In genomic region chr17:34120180-34120723, GRCm38 (mm10) we compare ENCODE assay signal across 8 mouse cellular contexts. TPM values are rescaled to one million over a fixed set of nuclear protein-coding genes. Genes with fewer than 3 reads are reported as not detected.
DNase-seq lines count a peak whose midpoint lies in the region; ATAC-seq and TF ChIP-seq lines count a peak whose summit lies in the region.

No protein-coding gene starts in this region.

- H3K27ac ChIP-seq in ES-E14 (ENCODE audit: insufficient read depth, low read depth, low read length, poor library complexity, severe bottlenecking): peak overlapping the region; percentile 99
- H3K27ac ChIP-seq in cerebellum, adult 2 months (ENCODE audit: insufficient read depth, low read length): peak overlapping the region; percentile 100
- H3K27ac ChIP-seq in hindbrain, embryonic 10.5 days: peak overlapping the region; percentile 100

- no peaks in the 10 kb centered on the region for H3K4me1 ChIP-seq in ES-E14 (ENCODE audit: control insufficient read depth in 2 of 2, insufficient read depth in 2 of 2, low read length in 2 of 2, poor library complexity in 1 of 2)
- H3K4me1 ChIP-seq in cerebellum, adult 2 months (ENCODE audit: control insufficient read depth, insufficient read depth, low read length): peaks cover 3% of the 10 kb centered on the region; the same call in 1 of the 2 replicates
- H3K4me1 ChIP-seq in hindbrain, embryonic 10.5 days (replicated peaks): peaks cover 35% of the 10 kb centered on the region

- peaks cover 40% of the 10 kb centered on the region for H3K36me3 ChIP-seq in ES-E14 (ENCODE audit: control insufficient read depth, insufficient read depth, low read length, poor library complexity, severe bottlenecking)
- H3K36me3 ChIP-seq in hindbrain, embryonic 10.5 days: peaks cover 44% of the 10 kb centered on the region

- 0 out of 2 replicates have a peak, but pooled peaks have one; percentile 10 for ATAC-seq in frontal cortex, adult (ENCODE audit: low TSS enrichment)

- H3K4me3 ChIP-seq in ES-E14 (ENCODE audit: insufficient read depth in 1 of 2, low read depth in 1 of 2, low read length in 2 of 2, poor library complexity in 1 of 2, severe bottlenecking in 1 of 2): peak overlapping the region; percentile 85 to 90
- peak overlapping the region; percentile 93 for H3K4me3 ChIP-seq in cerebellum, adult 2 months (replicated peaks; ENCODE audit: insufficient read depth, low read depth, low read length)
- H3K4me3 ChIP-seq in hindbrain, embryonic 10.5 days: peak overlapping the region; percentile 100

- TF ChIP-seq CTCF in cerebellum, adult 2 months (IDR thresholded peaks at IDR 0.05; ENCODE audit: borderline replicate concordance, insufficient read depth, low read depth, low read length): no peak

- no peaks in the 10 kb centered on the region for H3K27me3 ChIP-seq in cerebellum, adult 2 months (ENCODE audit: control insufficient read depth, insufficient read depth, low read length)
- no peaks in the 10 kb centered on the region for H3K27me3 ChIP-seq in hindbrain, embryonic 10.5 days (ENCODE audit: insufficient read depth, poor library complexity, severe bottlenecking)

- in situ Hi-C loops in ES-E14 (cut with MboI; ENCODE audit: low sequenced_read_pairs in 2 of 2, unreplicated experiment in 2 of 2): no loop called here

- DNase-seq in ES-E14 (ENCODE audit: low read depth, low spot score): peak; percentile 68
- peak; percentile 87 to 91 for DNase-seq in cerebellum, adult 2 months
- DNase-seq in hindbrain, embryonic 10.5 days (ENCODE audit: low spot score): peak; percentile 91
- DNase-seq in layer of hippocampus, postnatal 25 days (ENCODE audit: extremely low spot score in 1 of 2, low spot score in 1 of 2): peak; percentile 68 to 76
- DNase-seq in lung, postnatal 14 days: peak; percentile 92
- peak; percentile 90 for DNase-seq in retina, postnatal 1 day
- peak; percentile 82 to 86 for DNase-seq in thymus, postnatal 36 days

- peak; percentile 53; the same call in 1 of the 2 replicates for TF ChIP-seq POLR2A in cerebellum, adult 2 months (IDR thresholded peaks at IDR 0.05; ENCODE audit: borderline replicate concordance, insufficient read depth, low read length)

- no peaks in the 10 kb centered on the region for H3K9me3 ChIP-seq in ES-E14 (ENCODE audit: control insufficient read depth, insufficient read depth, low read depth, low read length)
- H3K9me3 ChIP-seq in hindbrain, embryonic 10.5 days: no peaks in the 10 kb centered on the region

- under 1% methylated on average over 41 of the region's 42 CpGs for WGBS in cerebellum, adult 2 months
- under 1% methylated on average over 42 of the region's 42 CpGs for WGBS in hindbrain, embryonic 10.5 days

- peak overlapping the region; percentile 99 for H3K9ac ChIP-seq in ES-E14 (ENCODE audit: insufficient read depth, low read depth, low read length, poor library complexity, severe bottlenecking)

TF ChIP-seq in ES-E14, 5 proteins besides CTCF, POLR2A, EP300 and RAD21:
- TF ChIP-seq HCFC1 (IDR thresholded peaks at IDR 0.05; ENCODE audit: borderline replicate concordance, insufficient read depth, low read length) (no peak), ZC3H11A (IDR thresholded peaks at IDR 0.05; ENCODE audit: borderline replicate concordance, low read depth, low read length) (no peak), ZNF384 (IDR thresholded peaks at IDR 0.05; ENCODE audit: low read depth, low read length) (no peak)

RNA-seq across cellular contexts. Expression of gene H2-DMa, which starts 0.9 kb away (rescaled TPM):
- 18.5 and 24.5 TPM in 2 replicates for total RNA-seq in ES-E14 (2012; rRNA removed)
- polyA plus RNA-seq in cerebellum, adult 2 months (2012; rRNA removed): 13.2 and 13.6 TPM in 2 replicates
- polyA plus RNA-seq in hindbrain, embryonic 10.5 days (2016; fragmentation: Nextera tagmentation; extraction: Ambion mirVana): 5.8 and 7.7 TPM in 2 replicates
- 10 to 100 TPM; 32.3 to 35.1 TPM for total RNA-seq in layer of hippocampus, postnatal 25 days (2021)

RNA-seq across cellular contexts. Expression of gene Brd2, which starts 2.2 kb away (rescaled TPM):
- 257 and 321 TPM in 2 replicates for total RNA-seq in ES-E14 (2012; rRNA removed)
- 188 and 209 TPM in 2 replicates for polyA plus RNA-seq in cerebellum, adult 2 months (2012; rRNA removed)
- polyA plus RNA-seq in hindbrain, embryonic 10.5 days (2016; fragmentation: Nextera tagmentation; extraction: Ambion mirVana): 131 and 135 TPM in 2 replicates
- 100 to 1,000 TPM; 196 to 216 TPM for total RNA-seq in layer of hippocampus, postnatal 25 days (2021)

RNA-seq across cellular contexts. Expression of gene H2-DMb2, which starts 22.9 kb away (rescaled TPM):
- total RNA-seq in ES-E14 (2012; rRNA removed): 0.31 TPM in 1 of 2 replicates, not detected in the other
- polyA plus RNA-seq in cerebellum, adult 2 months (2012; rRNA removed): 0.35 and 0.52 TPM in 2 replicates
- polyA plus RNA-seq in hindbrain, embryonic 10.5 days (2016; fragmentation: Nextera tagmentation; extraction: Ambion mirVana): 0.11 and 0.24 TPM in 2 replicates
- under 1 TPM; 0.69 to 0.94 TPM for total RNA-seq in layer of hippocampus, postnatal 25 days (2021)

RNA-seq across cellular contexts. Expression of gene H2-Oa, which starts 28.1 kb away (rescaled TPM):
- 0.54 TPM in 1 of 2 replicates, not detected in the other for total RNA-seq in ES-E14 (2012; rRNA removed)
- 0.25 and 0.34 TPM in 2 replicates for polyA plus RNA-seq in cerebellum, adult 2 months (2012; rRNA removed)
- 0.80 and 0.82 TPM in 2 replicates for polyA plus RNA-seq in hindbrain, embryonic 10.5 days (2016; fragmentation: Nextera tagmentation; extraction: Ambion mirVana)
- under 1 TPM; 0.42 to 0.45 TPM for total RNA-seq in layer of hippocampus, postnatal 25 days (2021)

RNA-seq across cellular contexts. Expression of gene H2-DMb1, which starts 32.6 kb away (rescaled TPM):
- total RNA-seq in ES-E14 (2012; rRNA removed): 3.1 and 5.0 TPM in 2 replicates
- polyA plus RNA-seq in cerebellum, adult 2 months (2012; rRNA removed): 1.8 and 3.0 TPM in 2 replicates
- polyA plus RNA-seq in hindbrain, embryonic 10.5 days (2016; fragmentation: Nextera tagmentation; extraction: Ambion mirVana): 0.30 and 0.98 TPM in 2 replicates
- 1 to 10 TPM; 1.8 to 3.4 TPM for total RNA-seq in layer of hippocampus, postnatal 25 days (2021)

Comparison
In these comparisons a context has a peak if more than half of its experiments do, and no peak if none do; other contexts are left out.
1. Peak in every context shown above with its lines: DNase-seq, ATAC-seq, H3K4me3 ChIP-seq and H3K27ac ChIP-seq.